Mouse (Mus musculus): ENCODE results near the gene Ilf2.
A peak's percentile ranks its signal among the peaks of the same experiment; 100 is the strongest.

The Ilf2 gene

GRCm38 (mm10) chr3:90462579-90462978 lies 13.3 kb upstream of the Ilf2 start:
- DNase-seq (ENCODE audit: low read depth, low spot score): no peak

DNA sequence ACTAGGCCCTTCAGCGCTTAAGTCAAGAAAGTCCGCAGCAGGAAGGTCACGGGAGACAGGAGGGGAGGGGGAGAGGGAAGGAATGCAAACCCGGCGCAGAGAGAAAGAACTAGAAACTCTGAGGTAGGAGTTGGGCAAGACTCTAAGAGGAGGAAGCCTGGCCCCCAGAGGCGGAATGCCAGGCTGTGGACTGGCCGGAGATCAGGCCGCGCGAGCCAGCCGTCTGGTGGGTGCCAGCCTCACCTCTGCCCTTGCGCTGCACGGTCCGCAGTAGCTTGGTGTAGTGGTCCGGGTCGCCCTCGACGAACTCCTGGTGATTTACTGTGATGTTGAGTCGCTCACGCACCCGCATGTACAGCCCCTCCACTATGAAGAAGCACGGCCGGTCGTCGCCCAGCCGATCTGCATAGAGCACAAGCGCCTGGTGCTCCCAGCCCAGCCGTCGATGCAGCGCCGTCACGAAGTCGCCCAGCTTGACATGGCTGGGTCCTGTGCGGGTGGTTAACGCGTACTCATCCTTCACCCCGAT lies 11.3 kb upstream of the Ilf2 start:
- no peak for DNase-seq (ENCODE audit: low read depth, low spot score)

GRCm38 (mm10) chr3:90465081-90465685 lies 10.7 kb upstream of the Ilf2 start:
- no peak for DNase-seq (ENCODE audit: low read depth, low spot score)

GRCm38 (mm10) chr3:90465686-90466310 lies 10.1 kb upstream of the Ilf2 start, which contains the start of gene Npr1:
TSS of gene Npr1 (minus strand) at chr3:90465866.
- DNase-seq (ENCODE audit: low read depth, low spot score): no peak

DNA sequence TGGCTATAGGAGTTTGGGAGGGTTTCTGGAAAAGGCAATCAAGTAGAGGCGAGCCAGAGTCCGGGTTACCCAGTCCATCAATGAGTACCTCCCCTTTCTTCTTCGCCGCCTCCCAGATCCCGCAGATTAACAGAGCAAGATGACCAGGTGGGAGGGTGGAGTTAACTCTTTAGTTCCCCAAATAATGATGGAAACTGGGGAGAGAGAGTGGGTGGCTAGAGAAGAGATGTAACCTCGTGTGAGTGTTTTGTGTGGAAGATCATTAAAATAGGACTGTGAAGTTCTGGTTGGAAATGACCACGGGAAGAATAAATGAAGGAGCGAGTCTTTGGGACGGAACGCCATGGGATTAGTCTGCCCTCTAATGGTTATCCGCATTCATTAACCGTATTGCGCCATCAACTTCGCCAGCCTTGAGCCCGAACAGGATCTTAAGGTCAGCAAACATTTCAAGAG lies 9.6 kb upstream of the Ilf2 start:
- DNase-seq (ENCODE audit: low read depth, low spot score): no peak

DNA sequence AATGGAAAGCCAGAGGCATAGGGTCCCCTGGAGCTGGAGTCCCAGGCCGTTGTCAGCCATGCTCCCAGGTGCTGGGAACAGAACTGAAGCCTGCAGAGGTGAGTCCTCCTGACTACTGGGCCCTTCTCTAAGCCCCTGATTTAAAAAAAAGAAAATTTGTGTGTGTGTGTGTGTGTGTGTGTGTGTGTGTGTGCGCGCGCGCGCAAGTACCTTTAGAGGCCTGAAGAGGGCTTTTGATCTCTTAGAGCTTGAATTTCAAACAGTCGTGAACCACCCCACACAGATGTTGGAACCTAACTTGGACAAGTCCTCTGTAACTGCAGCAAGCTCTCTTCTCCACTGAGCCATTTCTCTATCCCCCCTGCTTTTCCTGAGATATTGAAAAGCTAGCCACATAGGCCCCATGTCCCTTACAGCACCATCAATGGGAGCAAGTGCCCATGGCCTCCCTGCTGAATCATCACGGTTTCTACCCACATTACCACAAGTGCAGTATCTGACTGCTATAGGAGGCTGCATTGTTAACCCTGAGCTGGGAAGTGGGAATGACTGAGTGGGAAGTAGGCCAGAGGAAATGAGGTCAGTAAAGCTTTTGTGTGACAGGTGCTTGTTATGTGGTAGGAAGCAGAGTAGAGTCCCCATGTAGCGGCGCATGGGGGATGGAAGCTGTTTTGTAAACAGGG lies 8.2 kb upstream of the Ilf2 start:
- DNase-seq (ENCODE audit: low read depth, low spot score): no peak

DNA sequence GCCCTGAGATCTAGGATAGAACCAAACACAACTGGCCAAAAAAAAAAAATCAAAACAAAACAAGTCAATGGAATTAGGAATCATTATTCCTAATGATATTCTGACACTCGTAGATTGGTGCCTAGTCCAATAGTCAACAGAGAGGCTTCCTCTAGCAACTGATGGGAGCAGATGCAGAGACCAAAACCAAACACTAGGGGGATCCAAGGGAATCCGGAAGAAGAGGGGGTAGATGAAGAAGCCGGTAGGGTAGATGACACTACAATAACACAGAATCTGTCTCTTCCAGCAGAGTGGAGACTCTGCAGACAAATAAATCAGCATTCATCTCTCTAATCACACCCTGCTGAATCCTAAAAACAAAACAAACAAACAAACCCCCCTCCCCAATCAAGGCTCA lies 3.7 kb upstream of the Ilf2 start:
- peak; percentile 20 for DNase-seq (ENCODE audit: low read depth, low spot score)

DNA sequence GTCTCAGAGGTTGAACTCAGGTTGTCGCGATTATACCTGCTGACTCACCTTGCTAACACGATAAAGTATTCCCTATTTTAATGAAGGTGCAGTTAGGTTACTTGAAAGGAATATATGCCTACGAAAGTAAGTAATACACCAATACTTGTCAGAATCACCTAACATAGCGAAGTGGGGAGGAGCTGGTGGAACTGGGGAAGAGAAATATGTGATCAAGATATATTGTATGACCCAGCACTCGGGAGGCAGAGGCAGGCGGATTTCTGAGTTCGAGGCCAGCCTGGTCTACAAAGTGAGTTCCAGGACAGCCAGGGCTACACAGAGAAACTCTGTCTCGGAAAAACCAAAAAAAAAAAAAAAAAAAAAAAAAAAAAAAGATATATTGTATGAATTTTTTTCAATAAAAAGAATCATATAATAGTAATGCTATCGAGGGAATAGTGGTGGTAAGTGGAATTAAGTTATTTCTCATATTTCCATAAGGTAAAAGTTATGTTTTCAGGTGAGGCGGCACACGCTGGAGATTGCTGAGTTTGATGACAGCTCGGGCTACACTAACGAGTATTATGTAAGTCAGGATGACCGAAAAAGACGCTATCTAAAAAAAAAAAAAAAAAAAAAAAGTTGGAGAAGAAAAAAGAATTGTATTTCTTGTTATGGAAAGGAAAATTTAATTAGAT lies 635 bp upstream of the Ilf2 start:
- peak; percentile 13 for DNase-seq (ENCODE audit: low read depth, low spot score)

GRCm38 (mm10) chr3:90486998-90487397 lies 11.1 kb downstream of the Ilf2 start:
- DNase-seq (ENCODE audit: low read depth, low spot score): no peak

GRCm38 (mm10) chr3:90488576-90488975 lies 12.7 kb downstream of the Ilf2 start:
- DNase-seq (ENCODE audit: low read depth, low spot score): no peak

- peak; percentile 89 for DNase-seq (ENCODE audit: low read depth, low spot score)
These were observed 14.8 kb downstream of the Ilf2 start, which contains the start of gene Snapin for GRCm38 (mm10) chr3:90490696-90491256. TSS of gene Snapin (minus strand) at chr3:90491033.

DNA sequence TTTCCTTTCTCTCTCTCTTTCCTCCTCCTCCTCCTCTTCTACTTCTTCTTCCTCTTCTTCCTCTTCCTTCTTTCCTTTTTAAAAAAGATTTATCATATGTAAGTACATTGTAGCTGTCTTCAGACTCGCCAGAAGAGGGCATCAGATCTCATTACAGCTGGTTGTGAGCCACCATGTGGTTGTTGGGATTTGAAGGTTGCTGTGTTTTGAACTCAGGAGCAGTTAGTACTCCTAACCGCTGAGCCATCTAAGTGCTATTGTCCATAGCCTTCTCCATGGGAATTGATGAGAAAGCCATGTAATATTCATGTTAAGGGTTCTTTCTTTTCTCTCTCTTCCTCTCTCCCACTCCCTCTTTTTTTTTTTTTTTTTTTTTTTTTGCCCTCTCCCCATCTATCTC lies 15.4 kb downstream of the Ilf2 start:
- DNase-seq (ENCODE audit: low read depth, low spot score): no peak

- DNase-seq (ENCODE audit: low read depth, low spot score): no peak
These were observed 18.1 kb downstream of the Ilf2 start for GRCm38 (mm10) chr3:90493831-90494540.

GRCm38 (mm10) chr3:90495850-90496525 lies 20.1 kb downstream of the Ilf2 start:
- DNase-seq (ENCODE audit: low read depth, low spot score): no peak

DNA sequence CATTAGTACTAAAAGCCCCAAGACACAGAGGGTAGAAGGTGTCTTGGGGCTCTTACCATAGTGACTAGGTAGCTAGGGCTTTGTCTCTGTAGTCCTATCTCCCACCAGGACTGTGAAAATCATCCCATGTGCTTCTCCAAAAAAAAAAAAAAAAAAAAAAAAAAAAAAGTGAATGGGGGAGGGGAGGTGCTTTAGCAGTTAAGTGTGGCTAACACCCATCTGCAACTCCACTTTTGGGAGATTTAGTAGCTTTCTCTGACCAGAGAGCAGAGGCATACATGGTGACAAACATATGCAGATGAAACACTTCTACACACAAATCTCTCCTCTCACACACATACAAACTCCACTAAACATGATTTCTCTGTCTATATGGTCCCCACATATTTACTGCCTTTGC lies 21.7 kb downstream of the Ilf2 start:
- no peak for DNase-seq (ENCODE audit: low read depth, low spot score)

- DNase-seq (ENCODE audit: low read depth, low spot score): no peak
These were observed 27.5 kb downstream of the Ilf2 start for GRCm38 (mm10) chr3:90503444-90503843.

DNA sequence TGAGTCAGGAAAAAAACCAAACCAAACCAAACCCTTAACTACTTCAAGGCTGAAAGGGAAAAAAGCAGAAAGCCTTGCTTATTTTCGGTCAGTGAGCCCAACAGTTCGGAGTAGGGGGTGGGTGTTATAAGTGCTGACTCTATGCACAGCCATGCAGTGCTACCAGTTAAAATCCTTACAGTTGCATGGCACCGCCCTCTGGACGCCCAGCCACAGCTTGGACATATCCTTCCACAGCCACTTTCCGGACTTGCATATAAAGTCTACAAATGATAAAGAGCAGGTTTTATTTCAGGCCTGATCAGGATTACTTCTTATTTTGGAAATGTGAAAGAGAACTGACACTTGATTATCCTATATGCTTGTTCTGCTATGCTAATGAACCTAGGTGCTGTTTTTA lies 29.3 kb downstream of the Ilf2 start:
- DNase-seq (ENCODE audit: low read depth, low spot score): no peak

DNA sequence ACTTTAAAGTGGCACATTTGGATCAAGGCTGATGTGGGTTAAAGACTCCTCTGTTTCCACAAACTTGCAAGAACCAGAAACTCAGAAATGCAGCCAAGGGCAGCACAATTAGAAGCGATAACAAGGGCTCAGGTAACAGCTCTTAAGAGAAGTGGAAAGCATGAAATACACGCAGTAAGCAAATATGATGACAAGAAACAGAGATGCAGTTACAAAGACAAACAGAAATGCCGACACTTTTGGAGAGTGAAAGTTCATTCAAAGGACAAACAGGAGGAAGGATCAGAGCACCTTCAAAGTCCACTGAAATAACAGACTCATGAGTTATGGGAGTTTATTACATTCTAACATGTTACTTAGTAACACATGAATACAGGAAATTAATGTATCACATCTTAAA lies 30.4 kb downstream of the Ilf2 start:
- no peak for DNase-seq (ENCODE audit: low read depth, low spot score)

GRCm38 (mm10) chr3:90508287-90508949 lies 32.5 kb downstream of the Ilf2 start:
- no peak for DNase-seq (ENCODE audit: low read depth, low spot score)

All from c-Kit-negative CD71-positive TER-119-positive erythroid progenitor cells, embryonic 14.5 days (primary cell).